Mouse (Mus musculus): ENCODE results near the gene Gm11937. TPM values are rescaled to one million over a fixed set of nuclear protein-coding genes. Genes with fewer than 3 reads are reported as not detected.
"Not testable (repeated sequence)": the region's sequence is repeated elsewhere in the genome, so short reads cannot be mapped to it uniquely, and the experiment has no call there.

Gm11937 gene
- total RNA-seq (2014; rRNA removed) (not detected in 2 replicates), polyA plus RNA-seq (2012; rRNA removed) (not detected in 2 replicates)

- 72% methylated on average over 1 of the region's 2 CpGs for WGBS
- not testable (repeated sequence) for H3K36me3 ChIP-seq (ENCODE audit: control insufficient read depth, insufficient read depth, low read length)
Observed at GRCm38 (mm10) chr11:99610089-99610488, at the start of gene Gm11937. Gm11937 (minus strand) TSS chr11:99610189.

GRCm38 (mm10) chr11:99659256-99659655 is 49.3 kb upstream of the Gm11937 start:
- Histone ChIP-seq H3K79me2 (ENCODE audit: control insufficient read depth, insufficient read depth, low read length) (no peaks in the 10 kb centered on the region), H3K9ac (ENCODE audit: low read depth, low read length) (no peak overlapping the region), H3K36me3 (ENCODE audit: control insufficient read depth, insufficient read depth, low read length) (no peaks in the 10 kb centered on the region), H3K4me3 (ENCODE audit: insufficient read depth, low read depth, low read length) (no peak overlapping the region), H3K27ac (replicated peaks; ENCODE audit: insufficient read depth, low read depth, low read length) (no peak overlapping the region), H3K27me3 (ENCODE audit: control insufficient read depth, insufficient read depth, low read length) (peaks cover 3% of the 10 kb centered on the region; the same call in 1 of the 2 replicates), H3K4me1 (ENCODE audit: control insufficient read depth, insufficient read depth, low read length) (no peaks in the 10 kb centered on the region)
- no peak for DNase-seq (ENCODE audit: extremely low read depth, low read depth, low spot score)
- 89% methylated on average over 4 of the region's 4 CpGs for WGBS
- TF ChIP-seq CTCF (IDR thresholded peaks at IDR 0.05; ENCODE audit: low read depth, low read length) = no peak
- no peak for TF ChIP-seq POLR2A (IDR thresholded peaks at IDR 0.05; ENCODE audit: extremely low read depth, insufficient read depth, low read length)

More at GRCm38 (mm10) chr11:99610089-99610488, at the start of gene Gm11937:
- not testable (repeated sequence) for DNase-seq (ENCODE audit: extremely low read depth, low read depth, low spot score); H3K27ac ChIP-seq (replicated peaks; ENCODE audit: insufficient read depth, low read depth, low read length); H3K27me3 ChIP-seq (ENCODE audit: control insufficient read depth, insufficient read depth, low read length); H3K79me2 ChIP-seq (ENCODE audit: control insufficient read depth, insufficient read depth, low read length); H3K4me3 ChIP-seq (ENCODE audit: insufficient read depth, low read depth, low read length); H3K4me1 ChIP-seq (ENCODE audit: control insufficient read depth, insufficient read depth, low read length); H3K9ac ChIP-seq (ENCODE audit: low read depth, low read length)

GRCm38 (mm10) chr11:99658467-99659010 is 48.5 kb upstream of the Gm11937 start, which contains the start of gene Gm11563:
Gm11563 (minus strand) TSS chr11:99658960.
- 77% methylated on average over 10 of the region's 10 CpGs for WGBS
- H3K4me3 ChIP-seq (ENCODE audit: insufficient read depth, low read depth, low read length); H3K27me3 ChIP-seq (ENCODE audit: control insufficient read depth, insufficient read depth, low read length); H3K4me1 ChIP-seq (ENCODE audit: control insufficient read depth, insufficient read depth, low read length); H3K36me3 ChIP-seq (ENCODE audit: control insufficient read depth, insufficient read depth, low read length); H3K9ac ChIP-seq (ENCODE audit: low read depth, low read length); H3K79me2 ChIP-seq (ENCODE audit: control insufficient read depth, insufficient read depth, low read length); DNase-seq (ENCODE audit: extremely low read depth, low read depth, low spot score); H3K27ac ChIP-seq (replicated peaks; ENCODE audit: insufficient read depth, low read depth, low read length): not testable (repeated sequence)

- H3K27me3 ChIP-seq (ENCODE audit: control insufficient read depth, insufficient read depth, low read length) = peaks cover 3% of the 10 kb centered on the region; the same call in 1 of the 2 replicates
- no peaks in the 10 kb centered on the region for H3K36me3 ChIP-seq (ENCODE audit: control insufficient read depth, insufficient read depth, low read length)
- DNase-seq (ENCODE audit: extremely low read depth, low read depth, low spot score) = no peak
- no peak overlapping the region for H3K9ac ChIP-seq (ENCODE audit: low read depth, low read length)
- no peaks in the 10 kb centered on the region for H3K79me2 ChIP-seq (ENCODE audit: control insufficient read depth, insufficient read depth, low read length)
- TF ChIP-seq POLR2A (IDR thresholded peaks at IDR 0.05; ENCODE audit: extremely low read depth, insufficient read depth, low read length) = no peak
- no peak for TF ChIP-seq CTCF (IDR thresholded peaks at IDR 0.05; ENCODE audit: low read depth, low read length)
- H3K27ac ChIP-seq (replicated peaks; ENCODE audit: insufficient read depth, low read depth, low read length) = no peak overlapping the region
- H3K4me3 ChIP-seq (ENCODE audit: insufficient read depth, low read depth, low read length) = no peak overlapping the region
- no peaks in the 10 kb centered on the region for H3K4me1 ChIP-seq (ENCODE audit: control insufficient read depth, insufficient read depth, low read length)
- 61% methylated on average over 5 of the region's 5 CpGs for WGBS
Observed at GRCm38 (mm10) chr11:99657051-99657450, 47.1 kb upstream of the Gm11937 start.

GRCm38 (mm10) chr11:99650136-99650535 is 40.1 kb upstream of the Gm11937 start, which contains the start of gene Gm11555:
Gm11555 (minus strand) TSS chr11:99650236.
- H3K4me3 ChIP-seq (ENCODE audit: insufficient read depth, low read depth, low read length) = no peak within 1 kb of the TSS
- H3K27me3 ChIP-seq (ENCODE audit: control insufficient read depth, insufficient read depth, low read length) = no peaks in the 10 kb centered on the region
- H3K27ac ChIP-seq (replicated peaks; ENCODE audit: insufficient read depth, low read depth, low read length) = no peak within 1 kb of the TSS
- no peak for TF ChIP-seq POLR2A (IDR thresholded peaks at IDR 0.05; ENCODE audit: extremely low read depth, insufficient read depth, low read length)
- TF ChIP-seq CTCF (IDR thresholded peaks at IDR 0.05; ENCODE audit: low read depth, low read length) = no peak
- H3K4me1 ChIP-seq (ENCODE audit: control insufficient read depth, insufficient read depth, low read length) = no peaks in the 10 kb centered on the region
- no peaks in the 10 kb centered on the region for H3K79me2 ChIP-seq (ENCODE audit: control insufficient read depth, insufficient read depth, low read length)
- WGBS = 84% methylated on average over 2 of the region's 2 CpGs
- H3K36me3 ChIP-seq (ENCODE audit: control insufficient read depth, insufficient read depth, low read length) = no peaks in the 10 kb centered on the region
- H3K9ac ChIP-seq (ENCODE audit: low read depth, low read length) = no peak within 1 kb of the TSS
- no peak for DNase-seq (ENCODE audit: extremely low read depth, low read depth, low spot score)

- TF ChIP-seq CTCF (IDR thresholded peaks at IDR 0.05; ENCODE audit: low read depth, low read length) (no peak), POLR2A (IDR thresholded peaks at IDR 0.05; ENCODE audit: extremely low read depth, insufficient read depth, low read length) (no peak)
- H3K27ac ChIP-seq (replicated peaks; ENCODE audit: insufficient read depth, low read depth, low read length) = no peak overlapping the region
- no peak for DNase-seq (ENCODE audit: extremely low read depth, low read depth, low spot score)
Observed at GRCm38 (mm10) chr11:99646444-99646843, 36.5 kb upstream of the Gm11937 start.

More at GRCm38 (mm10) chr11:99646444-99646843, 36.5 kb upstream of the Gm11937 start:
- Histone ChIP-seq H3K9ac (ENCODE audit: low read depth, low read length) (no peak overlapping the region), H3K4me3 (ENCODE audit: insufficient read depth, low read depth, low read length) (no peak overlapping the region), H3K79me2 (ENCODE audit: control insufficient read depth, insufficient read depth, low read length) (no peaks in the 10 kb centered on the region), H3K36me3 (ENCODE audit: control insufficient read depth, insufficient read depth, low read length) (no peaks in the 10 kb centered on the region), H3K4me1 (ENCODE audit: control insufficient read depth, insufficient read depth, low read length) (no peaks in the 10 kb centered on the region), H3K27me3 (ENCODE audit: control insufficient read depth, insufficient read depth, low read length) (0 out of 2 replicates have a peak, but pooled peaks cover 4% of the 10 kb centered on the region)
- WGBS = 86% methylated on average over 15 of the region's 15 CpGs
